Mouse (Mus musculus) C2C12 (cell line): ENCODE measurements around the gene Ppp1r14b. TPM values are rescaled to one million over a fixed set of nuclear protein-coding genes. Genes with fewer than 3 reads are reported as not detected.
A peak's percentile ranks its signal among the peaks of the same experiment; 100 is the strongest.

Source experiments
- H3K27me3 ChIP-seq: one replicate; pipeline ENCODE4 v1.6.1; 2011; ENCODE audit not compliant: control insufficient read depth, insufficient read depth, insufficient read length
- H3K36me3 ChIP-seq: one replicate; pipeline ENCODE4 v1.6.1; 2011; ENCODE audit not compliant: control insufficient read depth, insufficient read depth
- H3K4me3 ChIP-seq: one replicate; pipeline ENCODE4 v1.5.1; 2011; ENCODE audit warnings: mild to moderate bottlenecking, control low read depth; ENCODE audit not compliant: poor library complexity, insufficient read depth, severe bottlenecking
- H3K79me2 ChIP-seq: one replicate; pipeline ENCODE4 v1.6.1; 2011; ENCODE audit not compliant: control insufficient read depth, insufficient read depth
- H3K79me3 ChIP-seq: one replicate; pipeline ENCODE4 v1.6.1; 2011; ENCODE audit warnings: low read depth, control low read depth
- H3ac ChIP-seq: one replicate; pipeline ENCODE3; 2011; ENCODE audit warnings: low read depth; ENCODE audit not compliant: control insufficient read depth, insufficient read length
- CEBPB ChIP-seq: IDR thresholded peaks from one replicate; pipeline ENCODE4 v1.6.1; 2011; ENCODE audit warnings: low read depth, mild to moderate bottlenecking, control low read depth, moderate library complexity
- CTCF ChIP-seq: IDR thresholded peaks from one replicate; pipeline ENCODE4 v1.5.1; 2011; ENCODE audit not compliant: control insufficient read depth, insufficient read depth, insufficient read length
- FOSL1 ChIP-seq: IDR thresholded peaks from one replicate; pipeline ENCODE4 v1.8.0; 2011; ENCODE audit warnings: mild to moderate bottlenecking, low read length; ENCODE audit not compliant: poor library complexity, insufficient read depth, severe bottlenecking
- MAX ChIP-seq: IDR thresholded peaks from one replicate; pipeline ENCODE4 v1.6.1; 2011; ENCODE audit warnings: mild to moderate bottlenecking, control low read depth
- MYOD1 ChIP-seq: IDR thresholded peaks from one replicate; pipeline ENCODE4 v1.6.1; 2011; ENCODE audit warnings: low read depth; ENCODE audit not compliant: control insufficient read depth, insufficient read length
- MYOG ChIP-seq: IDR thresholded peaks from one replicate; pipeline ENCODE4 v1.6.1; 2011; ENCODE audit not compliant: control insufficient read depth, insufficient read length; ENCODE audit errors: extremely low read depth
- USF1 ChIP-seq: IDR thresholded peaks from one replicate; pipeline ENCODE4 v1.6.1; 2011; ENCODE audit warnings: low read depth, mild to moderate bottlenecking, control low read depth, moderate library complexity
- long read RNA-seq, 2 experiments: library from polyadenylated mRNA; unstranded; transcript quantifications; one replicate each; pipeline ENCODE4 v2.0.0; 2019 to 2020
- polyA plus RNA-seq: library from polyadenylated mRNA; unstranded; fragments of >200 nt; fragmentation: generic; extraction: Trizol; gene quantifications from one replicate; pipeline ENCODE4 v1.2.1, GENCODE M21; 2012; ENCODE audit warnings: missing spikeins

Ppp1r14b gene
- polyA plus RNA-seq = 1,811 TPM
- long read RNA-seq, experiment 1, transcript Ppp1r14b-201 (4 exons, 999 nt) = major isoform, 69 of 130 reads
- long read RNA-seq, experiment 1, transcript Ppp1r14b-202 (3 exons, 552 nt) = minor isoform, 45 of 130 reads
- long read RNA-seq, experiment 1, partial matches to known transcripts = 11 of 130 reads
- long read RNA-seq, experiment 1, other reads (novel, unspliced or antisense) = 2 of 130 reads
- long read RNA-seq, experiment 2, partial matches to known transcripts = 0 of 3 reads
- long read RNA-seq, experiment 2, other reads (novel, unspliced or antisense) = 0 of 3 reads

DNA sequence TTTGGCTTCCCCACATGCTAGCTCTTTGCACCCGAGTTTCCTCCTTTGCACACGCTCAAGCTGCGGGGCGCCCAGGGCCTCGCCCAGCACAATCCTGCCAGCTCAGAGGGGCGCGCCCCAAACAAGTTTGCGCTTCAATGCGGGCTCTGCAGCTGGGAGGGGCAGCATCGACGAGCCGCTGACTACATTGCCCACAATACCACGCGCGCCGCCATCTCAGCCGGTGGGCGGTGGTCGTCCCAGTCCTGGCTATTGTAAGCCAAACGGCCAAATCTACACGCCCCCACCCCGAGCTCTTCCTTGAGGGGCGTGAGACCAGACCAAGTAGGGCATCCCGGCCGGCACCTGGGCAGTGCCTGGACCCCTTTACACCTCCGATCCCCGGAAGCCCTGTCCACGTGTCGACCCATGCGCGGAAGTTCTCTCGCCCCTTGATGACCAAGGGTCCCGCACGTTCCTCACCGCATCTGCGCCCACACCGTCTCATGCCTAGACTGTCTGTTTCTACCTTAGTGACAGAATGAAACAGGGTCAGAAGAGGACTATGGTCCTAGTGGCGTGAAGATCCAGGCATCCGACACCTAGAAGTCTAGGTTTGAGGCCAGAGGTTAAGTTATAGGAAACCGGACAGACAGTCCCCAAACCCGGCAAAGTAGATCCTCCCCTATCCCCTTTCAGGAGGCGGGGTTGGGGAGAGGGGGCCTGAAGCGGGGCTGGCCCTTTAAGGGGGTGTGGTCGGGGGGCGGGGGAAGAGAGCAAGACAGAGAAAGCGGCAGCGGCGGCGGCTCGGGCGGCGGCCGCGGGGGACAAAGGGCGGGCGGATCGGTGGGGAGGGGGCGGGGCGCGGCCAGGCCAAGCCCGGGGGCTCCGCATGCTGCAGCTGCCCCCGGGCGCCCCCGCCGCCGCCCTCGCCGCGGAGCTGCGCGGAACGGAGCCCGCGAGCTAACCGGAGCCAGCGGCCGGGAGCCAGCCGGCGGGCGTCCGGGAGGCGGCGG lies at the start of gene Ppp1r14b:
TSS of gene Ppp1r14b (plus strand) at position 758 of the 995 bp plus-strand sequence.
- TF ChIP-seq MYOD1 (no peak), USF1 (peak; percentile 87), MAX (peak; percentile 4)
- no peaks in the 10 kb centered on the region for H3K27me3 ChIP-seq
- H3K36me3 ChIP-seq = peaks cover 27% of the 10 kb centered on the region
- H3K79me3 ChIP-seq = peaks cover 31% of the 10 kb centered on the region
- H3K79me2 ChIP-seq = peaks cover 55% of the 10 kb centered on the region
- peak within 1 kb of the TSS; percentile 90 for H3ac ChIP-seq
- peak within 1 kb of the TSS; percentile 99 for H3K4me3 ChIP-seq

DNA sequence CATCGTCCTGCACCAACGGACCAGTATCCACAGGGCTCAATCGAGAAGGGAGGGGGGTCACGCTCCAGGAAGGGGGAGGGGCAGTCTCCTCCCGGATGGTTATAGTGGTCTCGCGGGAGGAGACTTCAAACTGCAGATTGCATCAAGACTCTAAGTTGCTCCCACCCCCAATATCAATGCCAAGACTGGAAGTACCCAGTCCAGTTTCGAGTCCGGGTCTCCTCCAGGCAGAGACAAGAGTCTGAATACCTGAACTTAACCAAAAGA lies 49.5 kb upstream of the Ppp1r14b start, which contains the start of gene Catsperz:
TSS of gene Catsperz (minus strand) at position 74 of the 267 bp plus-strand sequence.
- Histone ChIP-seq H3K36me3 (no peaks in the 10 kb centered on the region), H3K27me3 (peaks cover 10% of the 10 kb centered on the region), H3K79me3 (peaks cover 4% of the 10 kb centered on the region), H3K4me3 (no peak within 1 kb of the TSS), H3K79me2 (peaks cover 11% of the 10 kb centered on the region), H3ac (no peak within 1 kb of the TSS)
- no peak for TF ChIP-seq MAX
- TF ChIP-seq MYOG = no peak
- TF ChIP-seq FOSL1 = no peak
- no peak for TF ChIP-seq MYOD1
- TF ChIP-seq USF1 = no peak
- TF ChIP-seq CEBPB = no peak
- no peak for TF ChIP-seq CTCF

- peaks cover 10% of the 10 kb centered on the region for H3K27me3 ChIP-seq
- H3K4me3 ChIP-seq = no peak overlapping the region
- no peak for TF ChIP-seq MAX
- TF ChIP-seq USF1 = no peak
- no peak for TF ChIP-seq CEBPB
- no peak for TF ChIP-seq FOSL1
- peaks cover 5% of the 10 kb centered on the region for H3K79me2 ChIP-seq
- H3K36me3 ChIP-seq = no peaks in the 10 kb centered on the region
- no peak overlapping the region for H3ac ChIP-seq
- H3K79me3 ChIP-seq = peaks cover 2% of the 10 kb centered on the region
Observed at GRCm38 (mm10) chr19:6925611-6926329, 49.0 kb upstream of the Ppp1r14b start.

DNA sequence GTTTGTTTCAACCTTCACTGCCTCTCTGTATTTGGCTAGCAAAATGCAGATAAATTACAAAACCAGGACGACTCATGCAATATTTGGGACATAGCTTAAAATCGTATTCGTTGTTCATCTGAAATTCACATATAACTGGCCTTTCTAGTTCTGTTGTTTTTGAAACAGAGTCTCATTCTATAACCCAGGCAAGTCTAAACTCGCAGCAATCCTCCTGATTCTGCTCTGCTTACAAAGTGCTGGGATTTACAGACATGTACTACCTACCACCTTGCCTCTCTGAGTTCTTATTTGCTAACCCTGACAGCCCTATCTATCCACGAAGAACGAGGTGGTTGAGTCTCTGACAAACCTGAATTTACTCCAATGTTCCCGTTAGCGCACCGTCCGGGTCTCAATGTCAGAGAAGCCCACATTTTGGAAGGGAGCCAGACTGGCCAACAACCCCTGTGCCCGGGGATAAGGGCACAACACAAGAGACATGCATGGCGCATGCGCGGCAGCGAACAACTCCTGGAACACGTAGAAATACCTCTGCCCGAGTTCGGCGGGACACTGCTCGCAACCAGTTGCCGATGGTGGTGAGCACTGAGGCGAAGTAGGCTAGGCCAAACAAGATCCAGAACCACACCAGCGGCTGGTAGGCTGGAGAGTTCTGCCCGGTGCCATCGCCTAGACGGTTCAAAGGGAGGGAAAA lies 48.1 kb upstream of the Ppp1r14b start:
- H3K4me3 ChIP-seq = no peak overlapping the region
- no peak for TF ChIP-seq FOSL1
- TF ChIP-seq MAX = no peak
- no peak for TF ChIP-seq USF1
- no peak for TF ChIP-seq CTCF
- TF ChIP-seq CEBPB = no peak
- TF ChIP-seq MYOG = no peak
- TF ChIP-seq MYOD1 = no peak
- H3K27me3 ChIP-seq = peaks cover 10% of the 10 kb centered on the region

DNA sequence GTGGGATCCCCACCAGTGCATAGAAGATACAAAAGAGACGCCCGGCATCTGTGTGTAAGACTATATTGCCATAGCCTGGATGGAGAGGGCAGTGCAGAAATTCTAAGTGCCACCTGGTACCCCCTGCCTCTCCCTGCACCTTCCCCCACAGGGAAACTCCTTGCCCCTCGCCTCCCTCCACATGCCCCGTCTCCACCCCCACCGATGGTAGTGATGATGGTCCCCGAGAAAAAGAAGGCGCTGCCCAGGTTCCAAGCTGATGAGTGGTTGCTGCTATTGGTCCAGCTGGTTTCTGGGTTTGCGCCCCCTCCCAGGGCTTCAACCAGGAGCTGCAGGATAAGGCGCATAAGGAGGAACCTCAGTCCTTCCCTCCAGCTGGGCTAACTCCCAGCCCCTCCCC lies 46.7 kb upstream of the Ppp1r14b start:
- Histone ChIP-seq H3K4me3 (no peak overlapping the region), H3K79me3 (no peaks in the 10 kb centered on the region), H3K79me2 (no peaks in the 10 kb centered on the region), H3K36me3 (no peaks in the 10 kb centered on the region), H3K27me3 (peaks cover 14% of the 10 kb centered on the region), H3ac (no peak overlapping the region)
- TF ChIP-seq CEBPB = no peak
- no peak for TF ChIP-seq FOSL1
- no peak for TF ChIP-seq CTCF
- no peak for TF ChIP-seq MAX
- TF ChIP-seq MYOD1 = no peak
- no peak for TF ChIP-seq MYOG
- TF ChIP-seq USF1 = no peak

More for the DNA sequence above, 48.1 kb upstream of the Ppp1r14b start:
- Histone ChIP-seq H3K79me3 (no peaks in the 10 kb centered on the region), H3ac (no peak overlapping the region), H3K36me3 (no peaks in the 10 kb centered on the region), H3K79me2 (no peaks in the 10 kb centered on the region)
